Mouse (Mus musculus) splenic B cell, adult 2 months (primary cell): ENCODE data around the gene Ccdc14.
"Not testable (repeated sequence)": the region's sequence is repeated elsewhere in the genome, so short reads cannot be mapped to it uniquely, and the experiment has no call there.

Experiments used
- DNase-seq: peaks from one replicate; pipeline ENCODE4 v3.0.0-alpha.2; 2011; ENCODE audit warnings: low read depth, low spot score
- H3K27me3 ChIP-seq: 2 replicates; pipeline ENCODE4 v1.6.1; 2012; ENCODE audit warnings: mild to moderate bottlenecking, low read length, moderate library complexity, mixed read lengths; ENCODE audit not compliant: control insufficient read depth, poor library complexity, insufficient read depth, severe bottlenecking
- H3K36me3 ChIP-seq: 2 replicates; pipeline ENCODE4 v1.6.1; 2012; ENCODE audit warnings: mild to moderate bottlenecking, low read length, moderate library complexity, mixed read lengths; ENCODE audit not compliant: control insufficient read depth, poor library complexity, insufficient read depth, severe bottlenecking

Ccdc14 gene

GRCm38 (mm10) chr16:34689879-34690278 is 537 bp upstream of the Ccdc14 start:
- H3K36me3 ChIP-seq = no peaks in the 10 kb centered on the region
- H3K27me3 ChIP-seq = no peaks in the 10 kb centered on the region
- DNase-seq = peak; percentile 3

DNA sequence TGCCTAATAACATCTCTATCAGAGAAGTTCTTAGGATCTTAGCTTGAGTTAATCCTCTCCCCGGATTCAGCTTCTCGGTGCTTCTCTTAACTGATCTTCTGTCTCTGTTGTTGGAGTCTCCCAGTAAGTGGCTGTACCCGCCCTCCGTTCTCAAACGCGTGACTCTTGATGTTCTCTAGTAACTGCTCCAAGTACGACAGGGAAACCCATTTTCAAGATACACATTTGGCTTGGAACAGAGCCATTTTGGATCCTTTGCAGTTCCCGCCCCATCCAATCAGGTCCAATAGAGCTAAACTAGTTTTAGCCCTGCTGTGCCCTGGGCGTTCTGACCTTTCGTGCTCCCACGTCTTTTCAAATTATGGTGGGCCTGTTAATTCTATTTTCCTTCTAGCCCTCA is 740 bp downstream of the Ccdc14 start:
- H3K27me3 ChIP-seq = no peaks in the 10 kb centered on the region
- H3K36me3 ChIP-seq = no peaks in the 10 kb centered on the region
- peak; percentile 3 for DNase-seq

GRCm38 (mm10) chr16:34694477-34694876 is 4.1 kb downstream of the Ccdc14 start:
- no peaks in the 10 kb centered on the region for H3K27me3 ChIP-seq
- DNase-seq = no peak
- no peaks in the 10 kb centered on the region for H3K36me3 ChIP-seq

- H3K27me3 ChIP-seq, DNase-seq, H3K36me3 ChIP-seq: not testable (repeated sequence)
Observed at GRCm38 (mm10) chr16:34698721-34699120, 8.3 kb downstream of the Ccdc14 start.

DNA sequence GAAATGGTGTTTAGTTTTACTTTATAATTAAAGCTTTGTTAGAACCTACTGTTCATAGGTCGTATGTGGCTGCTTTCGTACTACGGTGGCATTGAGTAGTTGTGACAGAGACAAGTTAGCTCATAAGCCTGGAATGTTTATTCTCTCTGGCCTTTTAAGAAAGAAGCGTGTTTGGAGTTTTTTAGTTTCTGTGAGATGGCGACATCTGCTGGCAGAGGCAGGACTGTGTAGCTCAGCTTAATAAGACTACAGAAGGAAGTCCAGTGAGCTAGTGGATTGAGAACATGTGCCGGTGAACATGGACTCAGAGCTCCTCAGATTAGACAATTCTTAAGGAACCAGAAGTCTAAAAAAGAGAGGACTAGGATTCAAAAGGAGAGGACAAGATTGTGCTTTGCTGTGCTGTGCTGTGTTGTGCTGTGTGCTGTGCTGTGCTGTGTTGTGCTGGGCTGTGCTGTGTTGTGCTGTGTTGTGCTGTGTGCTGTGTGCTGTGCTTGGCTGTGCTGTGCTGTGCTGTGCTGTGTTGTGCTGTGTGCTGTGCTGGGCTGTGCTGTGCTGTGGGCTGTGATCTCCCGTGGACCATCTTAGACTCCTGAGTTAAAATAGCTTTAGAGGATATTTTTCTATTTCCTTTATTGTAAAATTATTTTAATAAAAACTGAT is 9.9 kb downstream of the Ccdc14 start:
- DNase-seq = peak; percentile 77
- H3K36me3 ChIP-seq = no peaks in the 10 kb centered on the region
- no peaks in the 10 kb centered on the region for H3K27me3 ChIP-seq

DNA sequence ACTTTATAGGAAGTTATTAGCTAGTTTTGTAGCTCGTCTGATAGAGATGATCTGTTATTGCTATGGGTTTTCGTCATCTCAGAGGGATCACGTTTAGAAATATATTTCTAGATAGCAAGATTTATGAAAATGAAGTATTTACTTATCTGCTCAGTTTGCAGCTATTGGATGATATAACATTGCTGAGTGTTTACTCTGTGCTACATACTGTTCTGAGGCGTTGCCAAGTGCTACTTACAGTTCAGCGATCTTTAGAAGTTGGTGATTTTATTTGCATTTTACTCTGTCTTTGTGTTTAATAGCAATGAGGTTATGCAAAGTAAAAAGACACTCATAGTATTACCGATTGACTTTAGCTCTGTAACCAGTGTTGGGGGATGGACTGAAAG is 10.4 kb downstream of the Ccdc14 start:
- H3K36me3 ChIP-seq = no peaks in the 10 kb centered on the region
- no peaks in the 10 kb centered on the region for H3K27me3 ChIP-seq
- DNase-seq = no peak

GRCm38 (mm10) chr16:34706019-34706418 is 15.6 kb downstream of the Ccdc14 start:
- Histone ChIP-seq H3K27me3 (no peaks in the 10 kb centered on the region), H3K36me3 (no peaks in the 10 kb centered on the region; the same call in 1 of the 2 replicates)
- no peak for DNase-seq

- no peak for DNase-seq
- Histone ChIP-seq H3K27me3 (no peaks in the 10 kb centered on the region), H3K36me3 (no peaks in the 10 kb centered on the region; the same call in 1 of the 2 replicates)
Observed at GRCm38 (mm10) chr16:34706487-34706946, 16.1 kb downstream of the Ccdc14 start.

GRCm38 (mm10) chr16:34711481-34711880 is 21.1 kb downstream of the Ccdc14 start:
- Histone ChIP-seq H3K36me3 (no peaks in the 10 kb centered on the region; the same call in 1 of the 2 replicates), H3K27me3 (no peaks in the 10 kb centered on the region)
- peak; percentile 25 for DNase-seq

GRCm38 (mm10) chr16:34725156-34725555 is 34.7 kb downstream of the Ccdc14 start:
- DNase-seq = no peak
- no peaks in the 10 kb centered on the region; the same call in 1 of the 2 replicates for H3K27me3 ChIP-seq
- 0 out of 2 replicates have a peak, but pooled peaks cover 2% of the 10 kb centered on the region for H3K36me3 ChIP-seq

DNA sequence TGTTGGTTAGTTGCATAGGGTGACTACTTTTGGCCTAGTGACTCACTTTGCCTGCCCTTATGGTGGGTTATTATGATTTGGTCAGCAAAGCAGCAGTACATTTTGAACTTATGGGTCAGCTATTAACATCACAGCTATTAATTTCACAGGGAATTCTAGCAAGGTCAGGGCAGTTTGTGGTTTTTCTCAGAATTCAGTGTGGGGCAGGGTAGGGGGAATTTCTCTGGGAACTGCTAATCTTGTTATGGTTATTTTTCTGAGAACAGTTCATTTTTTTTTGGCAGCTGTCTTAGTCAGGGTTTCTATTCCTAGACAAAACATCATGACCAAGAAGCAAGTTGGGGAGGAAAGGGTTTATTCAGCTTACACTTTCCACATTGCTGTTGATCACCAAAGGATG is 38.2 kb downstream of the Ccdc14 start:
- not testable (repeated sequence) for H3K27me3 ChIP-seq, DNase-seq, H3K36me3 ChIP-seq

DNA sequence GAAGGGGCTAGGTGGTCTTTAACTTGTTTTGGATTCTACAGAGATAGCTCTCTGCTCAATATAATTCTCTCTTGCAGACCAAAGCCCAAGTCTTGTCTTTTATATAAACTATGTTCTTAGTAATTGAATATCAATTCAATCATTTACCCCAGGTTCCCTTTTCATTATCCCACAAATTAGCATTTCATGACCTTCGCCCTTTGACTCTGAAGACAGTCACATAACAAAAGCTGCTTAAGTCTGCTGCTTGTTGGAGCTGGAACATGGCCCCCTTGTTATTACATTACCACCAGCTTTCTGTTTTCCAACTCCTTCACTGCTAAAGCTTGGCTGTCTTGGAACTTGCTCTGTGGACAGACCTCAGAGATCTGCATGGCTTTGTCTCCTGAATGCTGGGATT is 39.0 kb downstream of the Ccdc14 start:
- no peak for DNase-seq
- Histone ChIP-seq H3K36me3 (0 out of 2 replicates have a peak, but pooled peaks cover 2% of the 10 kb centered on the region), H3K27me3 (no peaks in the 10 kb centered on the region)

GRCm38 (mm10) chr16:34738656-34739233 is 48.3 kb downstream of the Ccdc14 start:
- no peak for DNase-seq
- Histone ChIP-seq H3K36me3 (no peaks in the 10 kb centered on the region), H3K27me3 (no peaks in the 10 kb centered on the region)

GRCm38 (mm10) chr16:34742930-34743329 is 52.5 kb downstream of the Ccdc14 start:
- Histone ChIP-seq H3K27me3 (peaks cover 2% of the 10 kb centered on the region; the same call in 1 of the 2 replicates), H3K36me3 (no peaks in the 10 kb centered on the region)
- no peak for DNase-seq

- no peaks in the 10 kb centered on the region for H3K36me3 ChIP-seq
- DNase-seq = no peak
- H3K27me3 ChIP-seq = peaks cover 2% of the 10 kb centered on the region; the same call in 1 of the 2 replicates
Observed at GRCm38 (mm10) chr16:34745065-34745585, 54.7 kb downstream of the Ccdc14 start, which contains the start of gene Mylk. Gene Mylk, plus strand, starts transcription at chr16:34745210.
